Mouse (Mus musculus): ENCODE measurements around the gene Rad51b. TPM values are rescaled to one million over a fixed set of nuclear protein-coding genes. Genes with fewer than 3 reads are reported as not detected.

Rad51b gene
- polyA plus RNA-seq, 1 experiment from 2014 or later: 7.8 TPM

GRCm38 (mm10) chr12:79384787-79385186 is 87.7 kb downstream of the Rad51b start:
- H3K4me3 ChIP-seq (replicated peaks): no peak overlapping the region
- H3K27ac ChIP-seq: peak overlapping the region; percentile 66
- H3K9me3 ChIP-seq: no peaks in the 10 kb centered on the region
- peak; percentile 89 for ATAC-seq
- peaks cover 12% of the 10 kb centered on the region for H3K4me1 ChIP-seq (replicated peaks)
- peak overlapping the region; percentile 34 for H3K4me2 ChIP-seq (replicated peaks)
- no peak overlapping the region for H3K9ac ChIP-seq
- no peaks in the 10 kb centered on the region for H3K36me3 ChIP-seq
- WGBS: 19% methylated on average over 9 of the region's 9 CpGs
- H3K27me3 ChIP-seq (replicated peaks): no peaks in the 10 kb centered on the region

DNA sequence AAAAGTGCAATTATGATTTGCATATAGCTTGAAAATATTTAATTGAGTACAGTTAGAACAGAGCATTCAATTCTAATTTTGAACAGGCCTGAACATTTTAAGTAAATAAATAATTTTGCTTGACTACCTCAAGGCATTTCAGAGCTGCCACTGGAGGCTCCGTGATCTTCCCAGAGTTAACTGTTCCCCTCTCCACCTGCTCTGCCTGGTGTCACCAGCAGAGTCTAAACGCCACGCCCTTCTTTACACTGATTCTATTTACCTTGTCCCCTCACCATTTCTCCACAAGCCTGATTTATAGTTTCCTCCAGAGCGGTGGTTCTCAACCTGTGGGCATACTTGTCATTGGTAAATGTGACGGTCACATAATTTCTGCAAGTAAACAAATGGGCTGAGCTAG is 88.1 kb downstream of the Rad51b start:
- Histone ChIP-seq H3K9ac (no peak overlapping the region), H3K27me3 (replicated peaks) (no peaks in the 10 kb centered on the region), H3K4me3 (replicated peaks) (no peak overlapping the region), H3K4me1 (replicated peaks) (peaks cover 12% of the 10 kb centered on the region), H3K4me2 (replicated peaks) (peak overlapping the region; percentile 34), H3K36me3 (no peaks in the 10 kb centered on the region), H3K27ac (peak overlapping the region; percentile 66), H3K9me3 (no peaks in the 10 kb centered on the region)
- WGBS: 45% methylated on average over 5 of the region's 5 CpGs
- ATAC-seq: peak; percentile 87

GRCm38 (mm10) chr12:79387886-79388285 is 90.8 kb downstream of the Rad51b start:
- ATAC-seq: peak; percentile 43; the same call in 1 of the 2 replicates
- H3K4me1 ChIP-seq (replicated peaks): peaks cover 10% of the 10 kb centered on the region
- no peaks in the 10 kb centered on the region for H3K27me3 ChIP-seq (replicated peaks)
- no peaks in the 10 kb centered on the region for H3K36me3 ChIP-seq
- no peak overlapping the region for H3K4me2 ChIP-seq (replicated peaks)
- H3K27ac ChIP-seq: peak overlapping the region; percentile 59
- no peak overlapping the region for H3K4me3 ChIP-seq (replicated peaks)
- no peak overlapping the region for H3K9ac ChIP-seq
- 50% methylated on average over 6 of the region's 6 CpGs for WGBS
- H3K9me3 ChIP-seq: no peaks in the 10 kb centered on the region

GRCm38 (mm10) chr12:79389251-79389650 is 92.2 kb downstream of the Rad51b start:
- no peak for ATAC-seq
- Histone ChIP-seq H3K4me2 (replicated peaks) (no peak overlapping the region), H3K27ac (no peak overlapping the region), H3K9ac (no peak overlapping the region), H3K9me3 (no peaks in the 10 kb centered on the region), H3K4me1 (replicated peaks) (peaks cover 8% of the 10 kb centered on the region), H3K36me3 (no peaks in the 10 kb centered on the region), H3K4me3 (replicated peaks) (no peak overlapping the region), H3K27me3 (replicated peaks) (no peaks in the 10 kb centered on the region)
- WGBS: 83% methylated on average over 3 of the region's 3 CpGs

GRCm38 (mm10) chr12:79389971-79390370 is 92.9 kb downstream of the Rad51b start:
- no peak for ATAC-seq
- H3K27ac ChIP-seq: no peak overlapping the region
- H3K9me3 ChIP-seq: no peaks in the 10 kb centered on the region
- H3K4me3 ChIP-seq (replicated peaks): no peak overlapping the region
- H3K36me3 ChIP-seq: no peaks in the 10 kb centered on the region
- no peak overlapping the region for H3K4me2 ChIP-seq (replicated peaks)
- H3K27me3 ChIP-seq (replicated peaks): no peaks in the 10 kb centered on the region
- no peak overlapping the region for H3K9ac ChIP-seq
- 0 out of 2 replicates have a peak, but pooled peaks cover 6% of the 10 kb centered on the region for H3K4me1 ChIP-seq (replicated peaks)

DNA sequence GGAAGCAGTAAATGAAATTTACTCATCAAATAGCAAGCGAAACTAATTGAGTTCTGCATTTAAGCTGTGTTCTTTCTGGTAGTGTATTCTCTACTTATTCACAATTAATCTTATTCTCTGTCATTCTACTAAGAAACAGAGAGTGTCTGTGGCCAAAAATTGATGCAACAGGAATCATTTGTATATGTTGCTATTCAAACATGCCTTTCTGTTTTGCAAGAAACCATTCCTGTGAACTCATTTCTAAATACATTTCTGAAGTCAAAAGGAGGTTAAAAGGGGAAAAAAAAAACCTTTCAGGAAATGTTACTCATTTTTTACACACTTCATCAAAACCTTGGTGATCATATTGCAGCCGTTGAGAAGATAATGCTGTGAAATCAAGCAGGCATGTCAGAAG is 96.6 kb downstream of the Rad51b start:
- no peak overlapping the region for H3K9ac ChIP-seq
- H3K27ac ChIP-seq: no peak overlapping the region
- no peaks in the 10 kb centered on the region for H3K36me3 ChIP-seq
- H3K4me2 ChIP-seq (replicated peaks): no peak overlapping the region
- H3K4me3 ChIP-seq (replicated peaks): no peak overlapping the region
- no peaks in the 10 kb centered on the region for H3K4me1 ChIP-seq (replicated peaks)
- no peak for ATAC-seq
- no peaks in the 10 kb centered on the region for H3K27me3 ChIP-seq (replicated peaks)
- 64% methylated on average over 2 of the region's 2 CpGs for WGBS
- no peaks in the 10 kb centered on the region for H3K9me3 ChIP-seq

- WGBS: 64% methylated on average over 3 of the region's 3 CpGs
- no peak for ATAC-seq
- Histone ChIP-seq H3K4me3 (replicated peaks) (no peak overlapping the region), H3K4me2 (replicated peaks) (no peak overlapping the region), H3K9me3 (no peaks in the 10 kb centered on the region), H3K9ac (no peak overlapping the region), H3K27me3 (replicated peaks) (no peaks in the 10 kb centered on the region), H3K4me1 (replicated peaks) (no peaks in the 10 kb centered on the region), H3K36me3 (no peaks in the 10 kb centered on the region), H3K27ac (no peak overlapping the region)
These were observed 106.9 kb downstream of the Rad51b start for GRCm38 (mm10) chr12:79403992-79404391.

DNA sequence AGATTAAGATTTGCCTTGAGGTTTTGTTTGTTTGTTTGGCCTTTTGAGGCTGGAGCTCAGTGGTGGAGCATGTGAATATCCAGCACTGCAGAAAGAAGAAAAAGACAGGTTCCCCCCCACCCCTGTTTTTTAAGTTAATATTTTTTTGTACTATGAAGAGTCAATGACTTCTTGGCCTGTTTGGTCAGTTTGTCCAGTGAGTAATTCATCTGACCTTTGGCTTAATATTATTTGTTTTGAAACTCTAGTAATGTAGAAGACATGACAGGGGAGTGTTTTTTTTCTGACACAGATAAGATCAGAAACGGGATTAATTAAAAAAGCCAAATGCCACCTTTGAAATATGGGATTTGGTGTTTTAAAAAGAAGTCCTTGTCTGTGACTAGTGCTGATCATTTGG is 107.4 kb downstream of the Rad51b start:
- H3K9ac ChIP-seq: no peak overlapping the region
- no peak for ATAC-seq
- H3K9me3 ChIP-seq: no peaks in the 10 kb centered on the region
- H3K27me3 ChIP-seq (replicated peaks): no peaks in the 10 kb centered on the region
- no peaks in the 10 kb centered on the region for H3K36me3 ChIP-seq
- H3K27ac ChIP-seq: no peak overlapping the region
- WGBS: 53% methylated on average over 1 of the region's 1 CpGs
- H3K4me1 ChIP-seq (replicated peaks): no peaks in the 10 kb centered on the region
- no peak overlapping the region for H3K4me2 ChIP-seq (replicated peaks)
- no peak overlapping the region for H3K4me3 ChIP-seq (replicated peaks)

DNA sequence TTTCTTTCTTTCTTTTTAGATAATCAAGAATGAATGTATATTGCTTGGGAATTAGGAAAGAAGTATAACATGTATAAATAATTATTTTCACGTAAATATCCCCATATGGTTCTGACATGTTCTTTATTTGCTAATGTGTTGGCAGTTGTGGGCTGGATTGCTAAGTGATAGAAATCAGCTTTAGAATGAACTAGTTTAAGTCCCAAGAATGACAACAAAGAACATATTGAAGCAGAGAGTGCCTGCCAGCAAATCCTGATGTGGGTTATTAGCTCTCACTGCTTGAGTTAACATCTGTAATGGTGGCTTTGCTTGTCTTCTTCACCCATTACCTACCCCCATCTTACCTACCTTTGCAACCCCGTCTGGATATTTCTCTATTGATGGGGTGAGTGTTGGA is 111.6 kb downstream of the Rad51b start:
- no peaks in the 10 kb centered on the region for H3K27me3 ChIP-seq (replicated peaks)
- H3K4me2 ChIP-seq (replicated peaks): no peak overlapping the region
- WGBS: 70% methylated on average over 2 of the region's 2 CpGs
- H3K36me3 ChIP-seq: no peaks in the 10 kb centered on the region
- H3K9ac ChIP-seq: no peak overlapping the region
- no peak for ATAC-seq
- H3K9me3 ChIP-seq: no peaks in the 10 kb centered on the region
- H3K4me3 ChIP-seq (replicated peaks): no peak overlapping the region
- H3K4me1 ChIP-seq (replicated peaks): no peaks in the 10 kb centered on the region
- no peak overlapping the region for H3K27ac ChIP-seq

GRCm38 (mm10) chr12:79409126-79409860 is 112.2 kb downstream of the Rad51b start:
- Histone ChIP-seq H3K27me3 (replicated peaks) (no peaks in the 10 kb centered on the region), H3K4me1 (replicated peaks) (no peaks in the 10 kb centered on the region), H3K9me3 (no peaks in the 10 kb centered on the region), H3K9ac (no peak overlapping the region), H3K27ac (no peak overlapping the region), H3K36me3 (no peaks in the 10 kb centered on the region), H3K4me3 (replicated peaks) (no peak overlapping the region), H3K4me2 (replicated peaks) (no peak overlapping the region)
- no peak for ATAC-seq
- 46% methylated on average over 4 of the region's 4 CpGs for WGBS

DNA sequence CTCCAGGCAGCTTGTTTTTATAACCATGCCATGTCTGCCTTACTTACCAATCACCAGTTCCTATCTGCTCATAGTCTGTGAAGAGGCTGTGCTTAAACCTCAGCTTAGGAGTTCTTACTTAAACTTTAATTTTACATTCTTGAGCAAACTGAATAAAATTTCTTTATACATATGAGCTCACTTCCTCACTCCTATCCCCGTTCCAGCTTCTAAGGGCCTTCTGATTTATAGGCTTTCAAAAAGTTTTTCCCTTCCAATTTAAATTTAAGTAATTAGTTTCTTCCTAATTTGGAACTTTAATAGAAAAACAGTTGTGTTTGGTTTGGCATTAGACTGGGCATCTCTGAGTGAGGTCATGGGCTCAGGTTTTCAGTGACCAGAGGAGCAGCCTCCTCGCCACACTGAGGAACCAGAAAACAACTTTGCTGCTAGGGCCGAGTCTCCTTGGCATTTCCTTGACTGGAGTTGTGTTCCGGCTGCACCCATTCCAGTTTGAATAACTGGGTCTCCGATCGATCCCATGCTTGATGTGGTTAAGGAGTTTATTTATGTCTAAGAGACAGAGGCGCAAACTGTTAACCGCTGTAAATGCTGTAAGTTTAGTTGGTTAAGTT is 115.9 kb downstream of the Rad51b start:
- no peak overlapping the region for H3K27ac ChIP-seq
- ATAC-seq: no peak

DNA sequence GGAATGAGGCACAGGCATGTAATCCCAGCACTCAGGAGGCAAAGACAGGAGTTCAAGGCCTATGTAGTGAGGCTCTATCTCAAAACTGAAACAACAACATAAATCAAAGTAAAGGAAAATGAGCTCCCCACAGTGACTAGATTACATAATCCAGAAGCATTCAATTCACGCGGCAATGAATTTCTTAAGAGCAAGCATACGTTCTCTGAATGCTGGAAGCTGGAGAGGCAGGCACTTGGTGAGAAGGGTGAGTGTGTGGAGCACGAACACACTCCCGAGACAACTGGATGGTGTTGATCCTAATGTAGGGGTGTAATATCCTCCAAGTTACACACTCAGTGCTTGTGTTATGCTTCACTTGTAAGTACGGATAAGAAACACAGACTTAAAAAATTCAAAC is 120.3 kb downstream of the Rad51b start:
- Histone ChIP-seq H3K4me2 (replicated peaks) (no peak overlapping the region), H3K4me1 (replicated peaks) (no peaks in the 10 kb centered on the region), H3K9ac (no peak overlapping the region), H3K27ac (no peak overlapping the region), H3K36me3 (no peaks in the 10 kb centered on the region), H3K4me3 (replicated peaks) (no peak overlapping the region), H3K27me3 (replicated peaks) (no peaks in the 10 kb centered on the region), H3K9me3 (no peaks in the 10 kb centered on the region)
- 68% methylated on average over 6 of the region's 6 CpGs for WGBS
- ATAC-seq: no peak

More for the DNA sequence above, 115.9 kb downstream of the Rad51b start:
- Histone ChIP-seq H3K9ac (no peak overlapping the region), H3K4me2 (replicated peaks) (no peak overlapping the region), H3K4me3 (replicated peaks) (no peak overlapping the region), H3K27me3 (replicated peaks) (no peaks in the 10 kb centered on the region), H3K36me3 (no peaks in the 10 kb centered on the region), H3K4me1 (replicated peaks) (no peaks in the 10 kb centered on the region), H3K9me3 (no peaks in the 10 kb centered on the region)
- WGBS: 67% methylated on average over 8 of the region's 8 CpGs

- Histone ChIP-seq H3K4me2 (replicated peaks) (no peak overlapping the region), H3K36me3 (no peaks in the 10 kb centered on the region), H3K27ac (no peak overlapping the region), H3K4me3 (replicated peaks) (no peak overlapping the region), H3K4me1 (replicated peaks) (no peaks in the 10 kb centered on the region), H3K27me3 (replicated peaks) (no peaks in the 10 kb centered on the region), H3K9ac (no peak overlapping the region), H3K9me3 (no peaks in the 10 kb centered on the region)
- no peak for ATAC-seq
- 25% methylated on average over 6 of the region's 6 CpGs for WGBS
These were observed 123.5 kb downstream of the Rad51b start for GRCm38 (mm10) chr12:79420605-79421004.

All from intestine, embryonic 15.5 days (tissue).